ENCODE assay signal across 8 mouse cellular contexts in the genomic region with DNA sequence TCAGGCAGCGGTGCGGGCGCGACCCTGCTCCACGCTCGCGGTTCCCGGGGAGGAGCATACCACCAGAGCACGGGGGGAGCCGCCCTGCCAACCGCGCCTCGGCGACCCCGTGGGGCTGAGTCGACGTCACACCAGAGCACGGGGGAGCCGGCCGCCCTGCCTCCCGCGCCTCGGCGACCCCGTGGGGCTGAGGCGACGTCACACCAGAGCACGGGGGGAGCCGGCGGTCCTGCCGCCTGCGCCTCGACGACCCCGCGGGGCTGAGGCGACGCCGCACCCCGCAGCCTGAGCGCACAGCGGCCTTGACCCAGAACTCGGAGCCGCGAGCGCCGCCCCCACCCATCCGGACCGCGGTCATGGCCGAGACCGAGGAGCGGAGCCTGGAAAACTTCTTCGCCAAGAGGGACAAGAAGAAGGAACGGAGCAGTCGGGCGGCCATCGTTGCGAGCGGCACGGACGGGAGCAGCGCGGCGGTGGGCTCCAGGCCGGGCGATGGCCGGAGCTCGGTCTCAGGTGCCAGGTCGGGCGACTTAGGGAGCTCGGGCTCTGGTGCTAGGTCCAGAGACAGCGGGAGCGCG. TPM values are rescaled to one million over a fixed set of nuclear protein-coding genes. Genes with fewer than 3 reads are reported as not detected.
A peak's percentile ranks its signal among the peaks of the same experiment; 100 is the strongest.
DNase-seq lines count a peak whose midpoint lies in the region; ATAC-seq and TF ChIP-seq lines count a peak whose summit lies in the region.
"Not testable (repeated sequence)": the region's sequence is repeated elsewhere in the genome, so short reads cannot be mapped to it uniquely, and the experiment has no call there.

No protein-coding gene starts in this region.

- not testable (repeated sequence) for H3K9me3 ChIP-seq in forebrain, embryonic 16.5 days (ENCODE audit: control insufficient read depth, low read length); liver, embryonic 16.5 days (replicated peaks; ENCODE audit: control insufficient read depth, low read length)

- H3K4me2 ChIP-seq in forebrain, embryonic 16.5 days (ENCODE audit: low read length); liver, embryonic 16.5 days (ENCODE audit: low read depth, low read length): not testable (repeated sequence)

- H3K27me3 ChIP-seq in cerebellum, adult 2 months (ENCODE audit: control insufficient read depth, insufficient read depth, low read length); forebrain, embryonic 16.5 days (replicated peaks; ENCODE audit: control insufficient read depth, insufficient read depth, low read length); liver, embryonic 16.5 days (ENCODE audit: control insufficient read depth, insufficient read depth, low read depth, low read length): not testable (repeated sequence)

- intact Hi-C loops in heart, postnatal 14 days (cut with DNase I), result not testable (repeated sequence)

- ATAC-seq in forebrain, embryonic 16.5 days, result peak; percentile 43; the same call in 1 of the 2 replicates
- peak; percentile 66 for ATAC-seq in liver, embryonic 16.5 days (ENCODE audit: low read depth)

- not testable (repeated sequence) for H3K27ac ChIP-seq in cerebellum, adult 2 months (ENCODE audit: insufficient read depth, low read length); forebrain, embryonic 16.5 days (ENCODE audit: low read length); liver, embryonic 16.5 days (ENCODE audit: low read length)

- WGBS in cerebellum, adult 2 months, result 67% methylated on average over 53 of the region's 75 CpGs
- WGBS in forebrain, embryonic 16.5 days, result 70% methylated on average over 47 of the region's 75 CpGs
- WGBS in liver, embryonic 16.5 days (ENCODE audit: insufficient replicate concordance), result 54% methylated on average over 49 of the region's 75 CpGs

- not testable (repeated sequence) for TF ChIP-seq CTCF in cerebellum, adult 2 months (IDR thresholded peaks at IDR 0.05; ENCODE audit: borderline replicate concordance, insufficient read depth, low read depth, low read length)

- not testable (repeated sequence) for TF ChIP-seq POLR2A in cerebellum, adult 2 months (IDR thresholded peaks at IDR 0.05; ENCODE audit: borderline replicate concordance, insufficient read depth, low read length)

- not testable (repeated sequence) for H3K4me3 ChIP-seq in cerebellum, adult 2 months (replicated peaks; ENCODE audit: insufficient read depth, low read depth, low read length); forebrain, embryonic 16.5 days (replicated peaks; ENCODE audit: low read length); liver, embryonic 16.5 days (ENCODE audit: low read depth, low read length)

- not testable (repeated sequence) for H3K4me1 ChIP-seq in cerebellum, adult 2 months (ENCODE audit: control insufficient read depth, insufficient read depth, low read length); forebrain, embryonic 16.5 days (replicated peaks; ENCODE audit: control insufficient read depth, insufficient read depth, low read length); liver, embryonic 16.5 days (ENCODE audit: control insufficient read depth, low read depth, low read length)

- not testable (repeated sequence) for H3K36me3 ChIP-seq in forebrain, embryonic 16.5 days (ENCODE audit: control insufficient read depth, insufficient read depth); liver, embryonic 16.5 days (ENCODE audit: control insufficient read depth, insufficient read depth)

- DNase-seq in CD4-positive, CD25-positive, alpha-beta regulatory T cell, adult 2 months (ENCODE audit: low read depth, low spot score), result peak; percentile 4
- peak; percentile 1 to 5 for DNase-seq in cerebellum, adult 2 months
- DNase-seq in heart, postnatal 14 days, result peak; percentile 3 to 9
- peak; percentile 8 for DNase-seq in kidney, postnatal 10 days
- peak; percentile 13 for DNase-seq in neural tube, embryonic 10.5 days (ENCODE audit: extremely low spot score, low spot score)
- DNase-seq in testis, postnatal 14 days (ENCODE audit: low spot score), result peak; percentile 62

- H3K9ac ChIP-seq in forebrain, embryonic 16.5 days (replicated peaks; ENCODE audit: low read depth, low read length); liver, embryonic 16.5 days (ENCODE audit: low read depth, low read length): not testable (repeated sequence)

RNA-seq across cellular contexts. Expression of a gene that starts 31.6 kb away (rescaled TPM):
- polyA plus RNA-seq in cerebellum, adult 2 months (2012; rRNA removed), result 0.18 and 0.22 TPM in 2 replicates
- polyA plus RNA-seq in forebrain, embryonic 16.5 days (2015; fragmentation: Nextera tagmentation; extraction: Ambion mirVana), result 0.19 TPM in 1 of 2 replicates, not detected in the other
- total RNA-seq in heart, postnatal 14 days (2021), result not detected
- polyA plus RNA-seq in liver, embryonic 16.5 days (2015; fragmentation: Nextera tagmentation; extraction: Ambion mirVana), result not detected in 2 replicates

Comparison
In these comparisons a context has a peak if more than half of its experiments do, and no peak if none do; other contexts are left out.
1. DNase-seq: peak in every context shown above with its lines; median percentile 62 in testis, postnatal 14 days; 13 in neural tube, embryonic 10.5 days; 8 in kidney, postnatal 10 days; 6 in heart, postnatal 14 days; 4 in CD4-positive, CD25-positive, alpha-beta regulatory T cell, adult 2 months; 3 in cerebellum, adult 2 months.